Mouse (Mus musculus) Patski (cell line): Measurements from ENCODE around the gene Pbxip1. TPM values are rescaled to one million over a fixed set of nuclear protein-coding genes. Genes with fewer than 3 reads are reported as not detected.

Experiments
- ATAC-seq: fragments of 100-300 bp; one replicate; pipeline ENCODE4 v1.8.0; 2021
- CTCF ChIA-PET: fragments of 350-600 bp; sonication (Branson Sonifier 250); formaldehyde crosslinking; loops from one replicate; lab custom pipeline; 2022; ENCODE audit warnings: inconsistent platforms; lab: Charles Lee
- POLR2A ChIA-PET: fragments of 350-600 bp; sonication (Branson Sonifier 250); formaldehyde crosslinking; loops from one replicate; lab custom pipeline; 2022; ENCODE audit warnings: antibody characterized with exemption, inconsistent platforms; lab: Charles Lee
- DNase-seq: peaks from one replicate; pipeline ENCODE4 v3.0.0-alpha.2; 2011; ENCODE audit warnings: low read depth, low spot score
- H3K27me3 ChIP-seq: fragments of 371-371 bp; one replicate; pipeline ENCODE4 v1.5.1; 2021
- CTCF ChIP-seq: fragments of 100-300 bp; IDR thresholded peaks from one replicate; pipeline ENCODE4 v1.5.1; 2021
- in situ Hi-C: fragments of 300-500 bp; cut with MboI; formaldehyde crosslinking; loops from 3 replicates; pipeline ENCODE4 v1.11.1; 2018; ENCODE audit warnings: low pct_unique_long_range_greater_than_20kb, mixed read lengths
- polyA plus RNA-seq: library from polyadenylated mRNA; unstranded; gene quantifications from one replicate; pipeline ENCODE4 v1.2.3, GENCODE M21; 2021

Gene Pbxip1
- polyA plus RNA-seq, 1 experiment from 2014 or later: 354 TPM

GRCm38 (mm10) chr3:89449541-89449940 is 13.0 kb downstream of the Pbxip1 start:
- ATAC-seq (no peak), DNase-seq (no peak)
- TF ChIP-seq CTCF: no peak
- no peaks in the 10 kb centered on the region for H3K27me3 ChIP-seq
- CTCF ChIA-PET: interaction anchor here (0.6 to 5.1 kb wide), 16 partner anchors 9 to 113 kb away, joined by 3 to 30 read pairs (median 4); partner anchors contain the start of gene Pbxip1
- POLR2A ChIA-PET: interaction anchor here (0.6 to 1.7 kb wide), 3 partner anchors 10 to 30 kb away, joined by 3 to 5 read pairs (median 3); no protein-coding TSS in a partner anchor
- in situ Hi-C loops: no loop called here

- DNase-seq (no peak), ATAC-seq (no peak)
- CTCF ChIA-PET: interaction anchor here (5.1 kb wide), 1 partner anchor 14 kb away, joined by 30 read pairs; the partner anchor contains the start of gene Pbxip1
- no peaks in the 10 kb centered on the region for H3K27me3 ChIP-seq
- POLR2A ChIA-PET: no interaction called here
- in situ Hi-C loops: no loop called here
- no peak for TF ChIP-seq CTCF
These were observed 15.4 kb downstream of the Pbxip1 start for GRCm38 (mm10) chr3:89451916-89452315.

- H3K27me3 ChIP-seq: no peaks in the 10 kb centered on the region
- ChIA-PET POLR2A (interaction anchor here (0.8 kb wide), 1 partner anchor 104 kb away, joined by 4 read pairs; no protein-coding TSS in a partner anchor), CTCF (interaction anchor here (1.1 to 3.4 kb wide), 3 partner anchors 30 to 58 kb away, joined by 3 to 23 read pairs (median 5); no protein-coding TSS in a partner anchor)
- no peak for DNase-seq
- TF ChIP-seq CTCF: no peak
- in situ Hi-C loops: no loop called here
- ATAC-seq: no peak
These were observed 18.1 kb downstream of the Pbxip1 start, which contains the start of gene Pmvk for GRCm38 (mm10) chr3:89454401-89455177. Gene Pmvk, plus strand, starts transcription at chr3:89454541.

DNA sequence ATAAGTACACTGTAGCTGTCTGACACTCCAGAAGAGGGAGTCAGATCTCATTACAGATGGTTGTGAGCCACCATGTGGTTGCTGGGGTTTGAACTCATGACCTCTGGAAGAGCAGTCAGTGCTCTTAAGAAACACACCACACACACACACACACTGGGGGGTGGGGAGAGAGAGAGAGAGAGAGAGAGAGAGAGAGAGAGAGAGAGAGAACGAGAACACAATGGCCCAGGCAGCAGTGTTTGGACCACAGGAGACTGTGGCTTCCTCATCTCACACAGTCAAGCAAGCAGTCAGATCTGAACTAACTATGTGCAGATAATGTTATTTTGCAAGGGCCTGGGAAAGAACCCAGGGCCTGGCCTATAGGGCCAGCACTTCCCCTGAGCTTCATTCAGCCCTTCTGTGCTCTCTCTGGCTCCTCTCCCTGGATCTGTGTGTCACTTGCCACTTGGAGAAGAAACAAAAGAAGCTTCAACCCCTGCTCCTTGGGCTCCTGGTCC is 19.3 kb downstream of the Pbxip1 start:
- in situ Hi-C loops: no loop called here
- ATAC-seq (no peak), DNase-seq (no peak)
- TF ChIP-seq CTCF: no peak
- ChIA-PET CTCF (interaction anchor here (0.9 to 3.4 kb wide), 15 partner anchors 8 to 316 kb away, joined by 3 to 23 read pairs (median 6); partner anchors contain the start of genes Adam15 and Pbxip1), POLR2A (interaction anchor here (0.6 to 0.8 kb wide), 3 partner anchors 18 to 64 kb away, joined by 3 to 7 read pairs (median 4); no protein-coding TSS in a partner anchor)
- no peaks in the 10 kb centered on the region for H3K27me3 ChIP-seq

GRCm38 (mm10) chr3:89456726-89457665 is 20.5 kb downstream of the Pbxip1 start:
- CTCF ChIA-PET: interaction anchor here (0.6 to 4.8 kb wide), 24 partner anchors 9 to 315 kb away, joined by 3 to 23 read pairs (median 4); partner anchors contain the start of genes Adam15, Flad1, Pbxip1 and Pygo2
- no peaks in the 10 kb centered on the region for H3K27me3 ChIP-seq
- ATAC-seq: peak; percentile 68
- in situ Hi-C loops: no loop called here
- no peak for DNase-seq
- no peak for TF ChIP-seq CTCF
- POLR2A ChIA-PET: interaction anchor here (1.5 kb wide), 1 partner anchor 16 kb away, joined by 5 read pairs; no protein-coding TSS in a partner anchor

- ATAC-seq: no peak
These were observed 22.0 kb downstream of the Pbxip1 start for GRCm38 (mm10) chr3:89458372-89458964.

GRCm38 (mm10) chr3:89458965-89459807 is 22.7 kb downstream of the Pbxip1 start:
- DNase-seq: peak; percentile 57
- H3K27me3 ChIP-seq: no peaks in the 10 kb centered on the region
- ChIA-PET POLR2A (interaction anchor here (0.5 to 2.8 kb wide), 7 partner anchors 22 to 1504 kb away, joined by 3 to 9 read pairs (median 4); partner anchors contain the start of gene Pbxip1), CTCF (interaction anchor here (0.7 to 4.8 kb wide), 12 partner anchors 9 to 120 kb away, joined by 3 to 22 read pairs (median 4); partner anchors contain the start of gene Pbxip1)
- no peak for TF ChIP-seq CTCF
- peak; percentile 36 for ATAC-seq
- in situ Hi-C loops: no loop called here

More at GRCm38 (mm10) chr3:89458372-89458964, 22.0 kb downstream of the Pbxip1 start:
- ChIA-PET POLR2A (interaction anchor here (1.0 to 2.8 kb wide), 5 partner anchors 22 to 50 kb away, joined by 3 to 9 read pairs (median 6); partner anchors contain the start of gene Pbxip1), CTCF (interaction anchor here (0.8 to 4.8 kb wide), 11 partner anchors 9 to 62 kb away, joined by 3 to 22 read pairs (median 4); partner anchors contain the start of gene Pbxip1)
- no peaks in the 10 kb centered on the region for H3K27me3 ChIP-seq
- TF ChIP-seq CTCF: no peak
- in situ Hi-C loops: no loop called here
- DNase-seq: no peak

DNA sequence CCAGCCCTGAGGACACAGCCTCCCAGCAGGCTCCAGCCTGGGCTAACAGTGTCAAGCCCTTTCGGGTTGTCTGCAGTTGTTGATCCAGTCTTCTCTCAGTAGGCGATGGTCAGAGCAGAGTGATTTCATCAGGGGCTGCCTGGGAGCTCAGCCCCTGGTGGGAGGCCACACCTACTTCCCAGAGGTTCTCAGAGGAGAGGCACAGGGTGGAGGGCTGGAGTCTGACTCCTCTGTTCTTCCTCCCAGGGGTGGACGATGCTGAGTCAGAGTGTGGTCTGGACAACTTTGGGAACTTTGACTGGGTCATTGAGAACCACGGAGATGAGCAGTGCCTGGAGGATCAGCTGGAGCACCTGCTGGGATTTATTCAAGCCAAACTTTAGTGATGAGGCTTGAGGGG is 31.8 kb downstream of the Pbxip1 start:
- DNase-seq: no peak
- no peaks in the 10 kb centered on the region for H3K27me3 ChIP-seq
- in situ Hi-C loops: no loop called here
- ATAC-seq: no peak
- POLR2A ChIA-PET: interaction anchor here (1.3 kb wide), 1 partner anchor 16 kb away, joined by 5 read pairs; no protein-coding TSS in a partner anchor
- CTCF ChIA-PET: interaction anchor here (1.5 to 3.0 kb wide), 3 partner anchors 9 to 13 kb away, joined by 6 to 9 read pairs (median 6); no protein-coding TSS in a partner anchor
- no peak for TF ChIP-seq CTCF
